Mouse (Mus musculus): ENCODE measurements around the gene Bbs9.

GRCm38 (mm10) chr9:22807693-22808092 lies 332.2 kb downstream of the Bbs9 start:
- TF ChIP-seq CTCF (IDR thresholded peaks at IDR 0.05; ENCODE audit: low read depth, low read length), result no peak
- no peak for TF ChIP-seq POLR2A (IDR thresholded peaks at IDR 0.05; ENCODE audit: insufficient read depth, low read length)
- TF ChIP-seq EP300 (IDR thresholded peaks at IDR 0.05; ENCODE audit: insufficient read depth, low read depth, low read length), result no peak

All from ES-Bruce4 (cell line).